Mouse (Mus musculus) small intestine, adult 2 months (tissue): ENCODE results near the gene Hspa2.

Experiments used
- CTCF ChIP-seq: fragments of 200-500 bp; IDR thresholded peaks from 2 replicates; pipeline ENCODE4 v1.5.1; 2012; ENCODE audit warnings: low read depth, mild to moderate bottlenecking, control low read depth, inconsistent platforms, low read length, moderate library complexity, mixed read lengths; ENCODE audit not compliant: insufficient replicate concordance, insufficient read length; ENCODE audit errors: extremely low read depth
- POLR2A ChIP-seq: fragments of 200-500 bp; IDR thresholded peaks from 2 replicates; pipeline ENCODE4 v1.6.1; 2012; ENCODE audit warnings: low read depth, mild to moderate bottlenecking, control low read depth, inconsistent platforms, low read length, moderate library complexity

GRCm38 (mm10) chr12:76418346-76418745, 14.4 kb downstream of the Hspa2 start:
- TF ChIP-seq POLR2A (no peak), CTCF (no peak)
